Mouse (Mus musculus): ENCODE results near the gene Rasl11a. TPM values are rescaled to one million over a fixed set of nuclear protein-coding genes. Genes with fewer than 3 reads are reported as not detected.
A peak's percentile ranks its signal among the peaks of the same experiment; 100 is the strongest.
"Not testable (repeated sequence)": the region's sequence is repeated elsewhere in the genome, so short reads cannot be mapped to it uniquely, and the experiment has no call there.

Rasl11a gene
- total RNA-seq, 4 experiments from 2014 or later, result 0.73 to 1.0 (median 0.76) TPM

DNA sequence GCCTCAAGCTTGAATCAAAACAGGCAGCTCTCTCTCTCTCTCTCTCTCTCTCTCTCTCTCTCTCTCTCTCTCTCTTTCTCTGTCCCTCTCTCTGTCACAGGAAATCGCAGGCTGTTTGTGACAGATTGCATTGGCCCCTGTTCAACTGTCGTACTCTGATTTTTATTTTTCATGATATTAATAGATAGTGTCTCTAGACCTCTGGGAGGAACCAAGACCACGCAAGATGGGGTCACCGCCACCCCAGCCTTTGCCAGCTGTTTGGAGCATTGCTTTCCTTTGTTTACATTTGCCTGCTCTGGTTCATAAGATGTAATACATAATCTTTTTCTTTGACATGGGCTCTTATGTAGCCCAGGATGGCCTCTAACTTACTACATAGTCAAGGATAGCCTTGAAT, 2.9 kb upstream of the Rasl11a start:
- no peak for DNase-seq (ENCODE audit: low spot score in 2 of 2)

- no peak for DNase-seq (ENCODE audit: low spot score in 2 of 2)
Measured at GRCm38 (mm10) chr5:146844301-146844941, 450 bp upstream of the Rasl11a start.

DNA sequence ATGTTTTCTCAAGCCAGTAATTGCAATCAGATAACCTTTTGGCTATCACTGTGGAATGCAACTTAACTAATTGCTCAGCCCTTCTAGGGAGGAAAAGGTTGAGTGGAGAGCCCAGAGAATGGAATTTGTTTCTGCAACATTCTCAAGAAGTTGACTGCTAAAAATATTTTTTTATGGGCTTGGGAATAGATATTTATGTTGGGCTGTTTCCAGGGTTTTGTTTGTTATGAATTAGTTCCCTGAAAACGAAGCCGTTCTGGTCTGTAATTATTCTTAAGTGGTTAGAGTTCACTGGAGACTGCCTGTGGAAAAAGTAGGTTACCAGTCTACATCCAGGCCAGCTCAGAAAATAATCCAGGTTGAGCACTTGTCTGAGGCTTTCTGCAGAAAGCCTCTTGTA, 1.6 kb downstream of the Rasl11a start:
- no peak for DNase-seq (ENCODE audit: low spot score in 2 of 2)

DNA sequence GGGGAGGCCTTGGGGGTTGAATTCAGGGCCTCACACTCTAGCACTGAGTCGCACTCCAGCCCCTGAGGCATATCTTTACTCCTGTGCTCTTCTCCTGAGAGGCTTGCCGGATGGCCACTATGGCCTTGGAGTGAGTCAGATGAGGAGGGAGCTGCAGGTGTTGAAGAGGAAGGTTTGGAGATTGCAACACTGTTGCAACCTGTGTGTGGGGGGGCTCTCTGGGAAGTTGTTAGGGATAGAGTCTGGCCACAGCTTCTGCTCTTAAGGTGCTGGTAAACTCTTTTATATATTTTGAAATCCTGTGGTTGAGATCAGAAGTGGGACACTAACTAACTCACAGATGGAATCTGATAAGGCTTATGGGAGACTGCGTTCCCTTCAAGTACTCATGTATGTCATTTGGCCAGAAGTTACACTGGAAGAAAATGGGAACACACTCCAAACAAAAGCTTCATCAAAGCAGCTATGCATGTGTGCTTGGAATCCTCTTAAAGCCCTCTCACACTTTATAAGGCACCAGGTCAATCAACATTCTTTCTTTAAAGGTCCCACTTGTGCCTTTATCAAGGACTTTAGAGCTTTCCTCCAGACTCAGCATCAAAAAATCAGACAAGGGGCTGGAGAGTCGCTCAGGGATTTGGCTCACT, 4.2 kb downstream of the Rasl11a start:
- no peak for DNase-seq (ENCODE audit: low spot score in 2 of 2)

DNA sequence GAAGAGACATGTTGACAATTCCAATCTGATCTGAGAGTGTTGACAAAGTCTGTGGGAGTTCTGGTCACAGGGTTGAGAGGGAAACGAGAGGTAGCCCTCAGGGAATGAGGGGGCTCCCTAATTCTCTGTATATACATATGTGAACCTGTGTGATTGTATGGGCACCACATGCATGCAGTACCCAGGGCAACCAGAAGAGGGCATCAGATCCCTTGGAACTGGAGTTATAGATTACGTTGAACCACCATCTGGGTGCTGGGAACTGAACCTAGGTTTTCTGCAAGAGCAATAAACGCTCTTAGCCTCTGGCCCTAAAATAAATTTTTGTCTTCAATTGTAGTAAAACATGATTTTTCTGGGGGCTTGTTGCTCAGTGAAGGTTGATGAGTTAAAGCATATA, 11.2 kb downstream of the Rasl11a start:
- no peak for DNase-seq (ENCODE audit: low spot score in 2 of 2)

DNA sequence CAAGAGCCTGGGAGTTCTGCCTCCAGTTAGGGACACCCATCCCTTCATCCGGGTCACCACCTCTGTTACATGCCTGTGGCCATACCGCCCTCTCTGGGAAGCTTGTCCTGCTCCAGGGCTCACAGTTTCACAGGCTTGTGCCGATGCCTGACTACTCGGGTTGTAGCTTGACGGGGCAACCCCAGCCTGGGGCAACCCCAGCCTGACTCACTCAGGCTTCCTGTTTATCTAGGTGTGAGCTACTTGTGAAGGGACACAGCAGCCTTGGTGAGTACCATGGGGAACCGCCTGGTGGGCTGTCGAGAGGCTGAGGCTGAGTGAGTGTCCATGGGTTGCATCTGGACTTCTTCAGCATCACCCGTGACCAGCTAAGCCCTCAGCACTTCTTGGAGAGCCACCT, 12.7 kb downstream of the Rasl11a start:
- no peak for DNase-seq (ENCODE audit: low spot score in 2 of 2)

DNA sequence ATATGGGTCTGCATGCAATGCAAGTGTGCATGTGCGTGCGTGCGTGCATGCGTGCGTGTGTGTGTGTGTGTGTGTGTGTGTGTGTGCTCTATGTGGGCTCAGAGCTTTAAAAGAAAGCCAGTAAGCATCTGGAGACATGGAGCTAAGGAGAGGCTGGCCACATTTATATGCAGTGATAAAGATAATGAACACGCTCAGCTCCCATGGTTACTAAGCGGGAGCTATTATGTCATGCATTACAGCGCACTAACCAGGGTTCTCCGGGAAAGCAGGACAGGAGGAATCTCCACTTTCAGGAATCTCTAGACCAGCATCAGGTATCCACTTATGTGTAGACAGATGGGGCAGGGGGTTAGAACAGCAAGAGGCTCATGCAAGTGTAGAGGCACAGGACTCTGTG, 13.9 kb downstream of the Rasl11a start:
- no peak for DNase-seq (ENCODE audit: low spot score in 2 of 2)

DNA sequence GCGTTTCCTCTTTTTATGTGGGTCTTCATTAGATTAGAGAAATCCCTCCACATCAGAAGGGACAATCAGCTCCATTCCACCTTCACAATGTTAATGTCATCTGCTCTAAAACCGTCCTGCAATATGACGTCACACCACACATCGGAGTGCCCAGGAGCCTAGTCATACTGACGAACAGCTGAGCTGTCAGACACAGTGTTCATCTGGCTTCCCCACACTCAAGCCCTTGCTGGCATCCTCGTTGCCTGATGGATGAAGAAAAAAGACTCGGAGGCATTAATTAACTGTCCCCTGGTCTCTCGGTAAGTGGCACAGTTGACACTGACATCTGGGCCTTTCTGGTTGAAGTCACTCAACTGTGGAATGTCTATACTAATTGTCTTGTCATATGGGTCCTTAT, 14.4 kb downstream of the Rasl11a start:
- no peak for DNase-seq (ENCODE audit: low spot score in 2 of 2)

GRCm38 (mm10) chr5:146860222-146860998, 15.5 kb downstream of the Rasl11a start:
- DNase-seq (ENCODE audit: low spot score in 2 of 2), result no peak

DNA sequence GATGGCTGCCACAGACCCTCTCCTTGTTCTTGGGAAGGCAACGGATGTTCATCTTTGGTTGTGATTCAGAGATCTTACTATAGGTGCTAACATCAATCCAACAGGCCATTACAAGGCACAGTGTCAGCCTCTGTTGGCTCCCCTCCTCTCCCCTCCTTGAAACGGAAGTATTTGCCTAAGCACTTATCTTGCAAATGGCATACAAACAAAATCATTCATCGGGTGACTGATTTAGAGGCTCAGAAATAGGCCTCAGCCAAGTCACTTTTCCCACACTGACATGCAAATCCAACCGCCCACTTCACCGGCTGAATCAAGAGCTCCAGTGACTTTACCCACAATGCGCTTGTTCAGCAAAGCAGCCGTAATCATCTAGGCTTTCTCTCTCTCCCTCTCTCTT, 16.7 kb downstream of the Rasl11a start:
- no peak for DNase-seq (ENCODE audit: low spot score in 2 of 2)

- no peak for DNase-seq (ENCODE audit: low spot score in 2 of 2)
Measured at GRCm38 (mm10) chr5:146865511-146865910, 20.6 kb downstream of the Rasl11a start.

DNA sequence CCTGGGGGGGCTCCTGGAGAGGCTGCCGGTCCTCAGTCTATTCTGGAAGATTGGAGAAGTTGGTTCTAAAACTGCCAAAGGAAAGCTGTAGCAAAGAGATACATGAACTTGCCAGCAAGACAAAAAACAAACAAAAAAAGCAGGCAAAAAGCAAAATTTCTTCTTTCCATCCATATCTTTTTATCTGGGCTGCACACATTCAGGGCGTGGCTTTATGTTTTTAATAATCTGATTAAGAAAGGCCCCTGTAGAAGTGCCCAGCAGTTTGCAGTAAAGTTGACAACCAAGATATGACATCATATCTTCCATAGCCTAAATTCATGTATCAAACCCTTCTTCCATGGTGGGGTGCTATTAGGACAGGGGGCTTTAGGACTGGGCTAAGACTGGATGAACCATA, 21.4 kb downstream of the Rasl11a start:
- no peak for DNase-seq (ENCODE audit: low spot score in 2 of 2)

GRCm38 (mm10) chr5:146867246-146867945, 22.5 kb downstream of the Rasl11a start:
- DNase-seq (ENCODE audit: low spot score in 2 of 2), result peak in 1 of 2 experiments; percentile 7

- no peak for DNase-seq (ENCODE audit: low spot score in 2 of 2)
Measured at GRCm38 (mm10) chr5:146867946-146868314, 23.1 kb downstream of the Rasl11a start.

- no peak for DNase-seq (ENCODE audit: low spot score in 2 of 2)
Measured at GRCm38 (mm10) chr5:146872981-146873631, 28.2 kb downstream of the Rasl11a start.

- DNase-seq (ENCODE audit: low spot score in 2 of 2), result no peak
Measured at GRCm38 (mm10) chr5:146876024-146876423, 31.2 kb downstream of the Rasl11a start.

GRCm38 (mm10) chr5:146877882-146878281, 33.0 kb downstream of the Rasl11a start:
- DNase-seq (ENCODE audit: low spot score in 2 of 2), result not testable (repeated sequence)

DNA sequence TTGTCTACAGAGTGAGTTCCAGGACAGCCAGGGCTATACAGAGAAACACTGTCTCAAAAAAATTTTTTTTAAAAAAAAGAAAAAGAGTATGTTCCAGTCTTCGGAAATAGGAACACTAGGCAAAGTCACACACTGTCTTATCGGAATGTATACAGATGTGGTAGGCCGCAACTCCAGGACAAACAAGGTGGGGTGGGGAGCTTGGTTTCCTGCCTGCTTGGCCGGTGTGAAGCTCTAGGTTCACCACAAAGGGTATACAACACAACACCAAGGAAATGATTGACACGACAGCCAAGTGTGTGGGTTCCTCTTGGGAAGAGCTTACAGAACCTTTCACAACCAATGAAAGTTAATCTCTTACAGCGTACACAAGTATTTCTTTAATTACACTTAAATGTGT, 37.4 kb downstream of the Rasl11a start:
- no peak for DNase-seq (ENCODE audit: low spot score in 2 of 2)

DNA sequence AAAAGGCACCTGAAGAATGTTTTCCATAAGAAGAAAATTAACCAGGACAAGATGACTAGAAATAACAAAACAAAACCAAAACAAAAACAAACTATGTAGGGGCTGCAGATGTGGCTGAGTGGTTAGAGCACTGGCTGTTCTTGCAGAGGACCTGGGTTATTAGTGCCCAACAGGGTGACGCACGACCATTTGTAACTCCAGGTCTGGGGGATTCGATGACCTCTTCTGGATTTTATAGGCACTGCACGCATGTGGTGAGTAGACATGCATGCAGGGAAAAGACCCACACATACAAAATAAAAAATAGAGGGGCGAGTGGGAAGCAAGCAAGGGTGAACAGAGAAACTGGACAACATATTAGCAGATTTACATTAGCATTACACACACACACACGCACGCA, 38.2 kb downstream of the Rasl11a start:
- no peak for DNase-seq (ENCODE audit: low spot score in 2 of 2)

- DNase-seq (ENCODE audit: low spot score in 2 of 2), result no peak
Measured at GRCm38 (mm10) chr5:146883486-146884272, 38.8 kb downstream of the Rasl11a start.

GRCm38 (mm10) chr5:146891127-146891526, 46.3 kb downstream of the Rasl11a start:
- no peak for DNase-seq (ENCODE audit: low spot score in 2 of 2)
